ENCODE assay signal across 29 mouse cellular contexts in the genomic region with DNA sequence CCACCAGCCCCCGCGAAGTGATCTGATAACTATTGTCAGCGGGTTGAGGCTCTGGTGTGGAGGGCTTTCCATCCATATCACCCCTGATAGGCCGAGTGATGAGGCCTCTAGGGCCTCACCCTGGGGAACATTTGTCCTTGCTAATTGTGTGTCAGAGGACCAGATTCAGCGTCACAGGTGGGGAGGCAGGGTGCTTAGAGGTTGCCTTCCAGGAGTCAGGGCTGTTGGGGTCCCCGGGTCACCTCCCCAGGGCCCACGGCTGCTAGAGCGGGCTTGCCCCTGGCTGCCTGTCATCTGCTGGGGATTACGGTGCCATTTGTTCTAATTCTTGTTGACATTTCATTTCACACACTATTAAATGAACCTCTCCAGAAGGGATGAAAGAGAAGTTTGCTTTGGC. TPM values are rescaled to one million over a fixed set of nuclear protein-coding genes. Genes with fewer than 3 reads are reported as not detected.
DNase-seq lines count a peak whose midpoint lies in the region; ATAC-seq and TF ChIP-seq lines count a peak whose summit lies in the region.
"Had no signal": no experiment of that assay in that cellular context is flagged by ENCODE, and none has a peak within 500 bp of the region (broad histone marks: within the 10 kb centered on the region; RNA-seq: fewer than 3 reads in every experiment).

No protein-coding gene starts in this region.

- no peak for DNase-seq in forebrain, postnatal 0 days
- DNase-seq in neural tube, embryonic 11.5 days (ENCODE audit: low spot score) = peak; percentile 58
- no peak for DNase-seq in neural tube, embryonic 10.5 days (ENCODE audit: extremely low spot score, low spot score)
- DNase-seq in hindlimb bud, embryonic 11.5 days (ENCODE audit: extremely low spot score, low read depth, low spot score) = peak; percentile 42
- DNase-seq in retina, postnatal 1 day = peak; percentile 51
- DNase-seq in ovary, postnatal 36 days (ENCODE audit: low spot score) = no peak
- DNase-seq in adrenal gland, adult 2 months = no peak
- DNase-seq: adrenal gland, postnatal 25 days; cerebellum, adult 9-10 months; gastrocnemius, postnatal 10 days; kidney, adult 9 months; kidney, postnatal 25 days; layer of hippocampus, postnatal 36 days; lung, adult 18-20 months; lung, postnatal 10 days; thymus, adult 18-20 months; thymus, postnatal 36 days had no signal

- no peak overlapping the region for H3K9ac ChIP-seq in forebrain, embryonic 12.5 days
- no peak overlapping the region for H3K9ac ChIP-seq in forebrain, postnatal 0 days
- H3K9ac ChIP-seq in neural tube, embryonic 11.5 days (ENCODE audit: low read length) = no peak overlapping the region
- H3K9ac ChIP-seq: forebrain, embryonic 13.5 days; intestine, embryonic 15.5 days; limb, embryonic 13.5 days; liver, embryonic 12.5 days had no signal

- WGBS in forebrain, embryonic 12.5 days = 77% methylated on average over 9 of the region's 9 CpGs
- 84% methylated on average over 9 of the region's 9 CpGs for WGBS in forebrain, postnatal 0 days
- WGBS in neural tube, embryonic 11.5 days = 47% methylated on average over 9 of the region's 9 CpGs

- H3K27ac ChIP-seq in forebrain, embryonic 12.5 days = no peak overlapping the region
- H3K27ac ChIP-seq in forebrain, postnatal 0 days (ENCODE audit: low read depth, low read length) = no peak overlapping the region
- no peak overlapping the region for H3K27ac ChIP-seq in neural tube, embryonic 11.5 days (ENCODE audit: low read depth, low read length)
- H3K27ac ChIP-seq: forebrain, embryonic 13.5 days; intestine, embryonic 15.5 days; layer of hippocampus, adult 2 months; limb, embryonic 13.5 days; liver, embryonic 12.5 days had no signal

- TF ChIP-seq CTCF in forebrain, postnatal 0 days (IDR thresholded peaks at IDR 0.05; ENCODE audit: low read depth) = no peak

- no peaks in the 10 kb centered on the region for H3K36me3 ChIP-seq in forebrain, embryonic 12.5 days (replicated peaks)
- H3K36me3 ChIP-seq in forebrain, postnatal 0 days (ENCODE audit: insufficient read depth) = no peaks in the 10 kb centered on the region
- H3K36me3 ChIP-seq in neural tube, embryonic 11.5 days (ENCODE audit: control insufficient read depth, insufficient read depth, low read length) = no peaks in the 10 kb centered on the region
- H3K36me3 ChIP-seq: intestine, embryonic 15.5 days; limb, embryonic 13.5 days; liver, embryonic 12.5 days had no signal

- H3K4me2 ChIP-seq in forebrain, embryonic 12.5 days = no peak overlapping the region
- no peak overlapping the region for H3K4me2 ChIP-seq in forebrain, postnatal 0 days (ENCODE audit: low read depth)
- no peak overlapping the region for H3K4me2 ChIP-seq in neural tube, embryonic 11.5 days (ENCODE audit: low read depth)
- H3K4me2 ChIP-seq: forebrain, embryonic 13.5 days; heart, embryonic 11.5 days; intestine, embryonic 15.5 days; limb, embryonic 13.5 days; liver, embryonic 12.5 days had no signal

- H3K9me3 ChIP-seq in forebrain, embryonic 12.5 days = no peaks in the 10 kb centered on the region
- H3K9me3 ChIP-seq in forebrain, postnatal 0 days (ENCODE audit: low read length) = no peaks in the 10 kb centered on the region
- no peaks in the 10 kb centered on the region for H3K9me3 ChIP-seq in neural tube, embryonic 11.5 days (ENCODE audit: control insufficient read depth, low read length)
- H3K9me3 ChIP-seq: forebrain, embryonic 13.5 days; intestine, embryonic 15.5 days; limb, embryonic 13.5 days; liver, embryonic 12.5 days had no signal

- H3K4me3 ChIP-seq in forebrain, embryonic 12.5 days (replicated peaks) = no peak overlapping the region
- H3K4me3 ChIP-seq in forebrain, postnatal 0 days (ENCODE audit: low read depth, low read length) = no peak overlapping the region
- no peak overlapping the region for H3K4me3 ChIP-seq in neural tube, embryonic 11.5 days (ENCODE audit: low read depth, low read length)
- H3K4me3 ChIP-seq: forebrain, embryonic 13.5 days; intestine, embryonic 15.5 days; layer of hippocampus, adult 2 months; limb, embryonic 13.5 days; liver, embryonic 12.5 days; myocyte had no signal

- peaks cover 18% of the 10 kb centered on the region for H3K4me1 ChIP-seq in forebrain, embryonic 12.5 days
- 0 out of 2 replicates have a peak, but pooled peaks cover 5% of the 10 kb centered on the region for H3K4me1 ChIP-seq in forebrain, postnatal 0 days (ENCODE audit: insufficient read depth)
- H3K4me1 ChIP-seq in neural tube, embryonic 11.5 days (ENCODE audit: control insufficient read depth, insufficient read depth, low read length) = no peaks in the 10 kb centered on the region
- H3K4me1 ChIP-seq: liver, embryonic 12.5 days had no signal

- ATAC-seq in forebrain, embryonic 12.5 days (ENCODE audit: low FRiP score) = peak; percentile 17; the same call in 1 of the 2 replicates
- no peak for ATAC-seq in forebrain, postnatal 0 days
- ATAC-seq in neural tube, embryonic 11.5 days (ENCODE audit: insufficient read depth, low FRiP score, low TSS enrichment) = peak; percentile 50; the same call in 1 of the 2 replicates
- ATAC-seq: CD4-positive, CD25-positive, alpha-beta regulatory T cell, adult 4 months; forebrain, embryonic 13.5 days; intestine, embryonic 15.5 days; liver, embryonic 12.5 days; midbrain, embryonic 16.5 days had no signal

- no peaks in the 10 kb centered on the region for H3K27me3 ChIP-seq in forebrain, embryonic 12.5 days
- H3K27me3 ChIP-seq in forebrain, postnatal 0 days (ENCODE audit: insufficient read depth, low read length) = no peaks in the 10 kb centered on the region
- no peaks in the 10 kb centered on the region for H3K27me3 ChIP-seq in neural tube, embryonic 11.5 days (ENCODE audit: control insufficient read depth, insufficient read depth, low read length)
- H3K27me3 ChIP-seq: forebrain, embryonic 13.5 days; liver, embryonic 12.5 days had no signal

RNA-seq across cellular contexts. Expression of gene Kcnd3, which starts 42.8 kb away (rescaled TPM):
- 3.5 and 3.7 TPM in 2 replicates for polyA plus RNA-seq in forebrain, embryonic 12.5 days (2016; fragmentation: Nextera tagmentation; extraction: Ambion mirVana)
- total RNA-seq in forebrain, postnatal 0 days (2014; rRNA removed) = 34.8 and 48.9 TPM in 2 replicates
- polyA plus RNA-seq in forebrain, postnatal 0 days (2015; fragmentation: Nextera tagmentation; extraction: Ambion mirVana) = 4.4 and 7.5 TPM in 2 replicates
- polyA plus RNA-seq in neural tube, embryonic 11.5 days (2014; fragmentation: Nextera tagmentation; extraction: Ambion mirVana) = 0.99 and 1.5 TPM in 2 replicates
- 1 to 10 TPM; 4.1 to 9.5 TPM for total RNA-seq in adrenal gland, adult 2 months (2021)
- polyA plus RNA-seq in adrenal gland, adult 2 months (2012; rRNA removed) = 2.3 and 3.5 TPM in 2 replicates
- total RNA-seq: common myeloid progenitor, adult 5-6 weeks; granulocyte monocyte progenitor cell, adult 5-6 weeks had no signal
- polyA plus RNA-seq: myocyte had no signal

Comparison
In these comparisons a context has a peak if more than half of its experiments do, and no peak if none do; other contexts are left out.
1. DNase-seq: peak in neural tube, embryonic 11.5 days (single experiment), hindlimb bud, embryonic 11.5 days (single experiment) and retina, postnatal 1 day (single experiment); none in forebrain, postnatal 0 days (single experiment), neural tube, embryonic 10.5 days (single experiment), ovary, postnatal 36 days (single experiment) and adrenal gland, adult 2 months (single experiment).